Mouse (Mus musculus): ENCODE results near the gene Hfe2.

- TF ChIP-seq CTCF (IDR thresholded peaks at IDR 0.05; ENCODE audit: low read depth), result no peak
- no peak for TF ChIP-seq EP300 (optimal IDR thresholded peaks at IDR 0.05)
Measured at GRCm38 (mm10) chr3:96528506-96528905, 3.5 kb downstream of the Hfe2 start.
